Comparison of ENCODE assay signal across 14 mouse cellular contexts in the genomic region with DNA sequence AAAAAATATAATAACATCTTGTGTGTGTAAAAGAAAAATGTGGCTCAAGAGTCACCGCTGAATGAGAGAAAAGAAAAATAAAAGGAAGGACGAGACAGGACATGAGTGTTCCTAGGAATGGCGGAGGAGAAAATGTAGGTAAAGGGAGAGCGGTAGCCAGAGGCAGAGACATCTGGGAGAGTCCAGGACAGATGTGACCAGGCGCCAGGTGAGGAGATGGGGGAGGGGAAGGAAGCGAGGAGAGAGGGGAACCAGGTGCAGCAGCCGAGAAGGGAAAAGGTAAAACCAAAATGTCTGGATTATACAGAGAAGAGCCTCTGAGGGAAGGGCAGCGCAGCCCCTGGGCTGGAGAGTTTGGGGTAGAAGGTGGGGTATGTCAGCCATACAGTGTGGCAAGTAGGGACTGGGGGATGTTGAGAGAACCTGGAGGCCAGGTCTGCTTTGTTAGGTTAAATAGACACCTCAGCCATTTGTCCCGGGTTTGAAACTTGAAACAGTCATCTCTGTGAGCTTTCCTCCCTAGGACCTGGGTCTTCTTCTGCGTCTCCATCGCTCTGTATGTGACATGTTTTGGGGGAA. TPM values are rescaled to one million over a fixed set of nuclear protein-coding genes. Genes with fewer than 3 reads are reported as not detected.
DNase-seq lines count a peak whose midpoint lies in the region; ATAC-seq and TF ChIP-seq lines count a peak whose summit lies in the region.
"Had no signal": no experiment of that assay in that cellular context is flagged by ENCODE, and none has a peak within 500 bp of the region (broad histone marks: within the 10 kb centered on the region; RNA-seq: fewer than 3 reads in every experiment).

No protein-coding gene starts in this region.

- TF ChIP-seq POLR2A in CH12.LX (IDR thresholded peaks at IDR 0.05; ENCODE audit: low read depth, low read length) = no peak

- H3K4me2 ChIP-seq in intestine, embryonic 15.5 days (replicated peaks) = no peak overlapping the region
- H3K4me2 ChIP-seq in intestine, postnatal 0 days (replicated peaks; ENCODE audit: low read depth) = no peak overlapping the region
- H3K4me2 ChIP-seq in CH12.LX (ENCODE audit: insufficient read depth, low read depth, poor library complexity, severe bottlenecking) = peak overlapping the region; percentile 33; the same call in 1 of the 2 replicates
- no peak overlapping the region for H3K4me2 ChIP-seq in limb, embryonic 13.5 days (replicated peaks)

- no peaks in the 10 kb centered on the region for H3K36me3 ChIP-seq in intestine, embryonic 15.5 days
- H3K36me3 ChIP-seq in intestine, postnatal 0 days (ENCODE audit: control insufficient read depth, insufficient read depth) = no peaks in the 10 kb centered on the region
- no peaks in the 10 kb centered on the region for H3K36me3 ChIP-seq in CH12.LX (replicated peaks in 1 of 2; ENCODE audit: control insufficient read depth in 1 of 2, insufficient read depth in 1 of 2, low read length in 1 of 2)
- no peaks in the 10 kb centered on the region for H3K36me3 ChIP-seq in limb, embryonic 13.5 days

- in situ Hi-C loops in CH12.LX (cut with MboI; ENCODE audit: low pct_ligation_motif_present, low pct_unique_long_range_greater_than_20kb, low sequenced_read_pairs) = no loop called here

- peaks cover 27% of the 10 kb centered on the region for H3K4me1 ChIP-seq in intestine, embryonic 15.5 days (replicated peaks)
- peaks cover 13% of the 10 kb centered on the region for H3K4me1 ChIP-seq in intestine, postnatal 0 days (replicated peaks; ENCODE audit: control insufficient read depth, insufficient read depth, low read length)
- H3K4me1 ChIP-seq in CH12.LX (ENCODE audit: control insufficient read depth in 1 of 2, insufficient read depth in 2 of 2) = peaks cover 23 to 84% of the 10 kb centered on the region in 2 experiments
- H3K4me1 ChIP-seq in limb, embryonic 13.5 days = peaks cover 43% of the 10 kb centered on the region

- no peak for TF ChIP-seq CTCF in intestine, postnatal 0 days (IDR thresholded peaks at IDR 0.05; ENCODE audit: low read depth)
- TF ChIP-seq CTCF in CH12.LX (conservative IDR thresholded peaks at IDR 0.05 in 1 of 2, IDR thresholded peaks at IDR 0.05 in 1 of 2; ENCODE audit: low read depth in 2 of 2, low read length in 2 of 2) = no peak

- H3K9me3 ChIP-seq in intestine, embryonic 15.5 days = no peaks in the 10 kb centered on the region
- no peaks in the 10 kb centered on the region for H3K9me3 ChIP-seq in intestine, postnatal 0 days (ENCODE audit: control insufficient read depth)
- H3K9me3 ChIP-seq in CH12.LX (replicated peaks; ENCODE audit: low read length) = no peaks in the 10 kb centered on the region
- H3K9me3 ChIP-seq in limb, embryonic 13.5 days = no peaks in the 10 kb centered on the region

- H3K27ac ChIP-seq in intestine, embryonic 15.5 days = 0 out of 2 replicates have a peak overlapping the region, but pooled peaks have one; percentile 9
- H3K27ac ChIP-seq in intestine, postnatal 0 days (ENCODE audit: low read depth, low read length) = no peak overlapping the region
- H3K27ac ChIP-seq in CH12.LX (ENCODE audit: insufficient read depth, low read depth) = peak overlapping the region; percentile 96
- peak overlapping the region; percentile 66; the same call in 1 of the 2 replicates for H3K27ac ChIP-seq in limb, embryonic 13.5 days
- H3K27ac ChIP-seq: macrophage had no signal

- DNase-seq in CH12.LX (ENCODE audit: extremely low read depth) (no peak), ES-CJ7 (ENCODE audit: low read depth, low spot score) (peak; percentile 70)
- no peak for DNase-seq in yolk sac, embryonic 10.5 days (ENCODE audit: low spot score)
- no peak for DNase-seq in cerebellum, adult 18-20 months
- DNase-seq: cerebellum, adult 9-10 months; gastrocnemius, postnatal 25 days; right cerebral cortex, postnatal 14 days had no signal

- TF ChIP-seq EP300 in CH12.LX (IDR thresholded peaks at IDR 0.05; ENCODE audit: low read length) = no peak

- no peak overlapping the region for H3K4me3 ChIP-seq in intestine, embryonic 15.5 days (replicated peaks)
- no peak overlapping the region for H3K4me3 ChIP-seq in intestine, postnatal 0 days (ENCODE audit: low read depth, low read length)
- no peak overlapping the region for H3K4me3 ChIP-seq in CH12.LX (replicated peaks in 1 of 3; ENCODE audit: low read depth in 2 of 3, low read length in 2 of 3, poor library complexity in 1 of 3)
- no peak overlapping the region for H3K4me3 ChIP-seq in limb, embryonic 13.5 days

- no peak overlapping the region for H3K9ac ChIP-seq in intestine, embryonic 15.5 days
- no peak overlapping the region for H3K9ac ChIP-seq in intestine, postnatal 0 days (ENCODE audit: low read depth, low read length)
- peak overlapping the region; percentile 41 for H3K9ac ChIP-seq in CH12.LX (ENCODE audit: insufficient read depth, low read depth)
- H3K9ac ChIP-seq in limb, embryonic 13.5 days = no peak overlapping the region

- TF ChIP-seq RAD21 in CH12.LX (IDR thresholded peaks at IDR 0.05; ENCODE audit: low read depth, low read length) = no peak

- no peaks in the 10 kb centered on the region for H3K27me3 ChIP-seq in intestine, embryonic 15.5 days (replicated peaks)
- H3K27me3 ChIP-seq in intestine, postnatal 0 days (replicated peaks; ENCODE audit: control insufficient read depth, insufficient read depth, low read length) = no peaks in the 10 kb centered on the region
- H3K27me3 ChIP-seq in CH12.LX (replicated peaks) = no peaks in the 10 kb centered on the region
- H3K27me3 ChIP-seq in limb, embryonic 13.5 days = no peaks in the 10 kb centered on the region

- no peaks in the 10 kb centered on the region; the same call in 1 of the 2 replicates for H3K79me2 ChIP-seq in CH12.LX (replicated peaks; ENCODE audit: control insufficient read depth, extremely low read depth, insufficient read depth, poor library complexity, severe bottlenecking)

- ATAC-seq in intestine, embryonic 15.5 days = no peak
- ATAC-seq in intestine, postnatal 0 days = no peak
- ATAC-seq in limb, embryonic 13.5 days (ENCODE audit: low FRiP score, low read depth) = no peak
- ATAC-seq: forebrain, embryonic 14.5 days had no signal

- 64% methylated on average over 11 of the region's 11 CpGs for WGBS in intestine, embryonic 15.5 days
- 70% methylated on average over 11 of the region's 11 CpGs for WGBS in intestine, postnatal 0 days
- 59% methylated on average over 11 of the region's 11 CpGs for WGBS in limb, embryonic 13.5 days

- dilution Hi-C loops in CH12.LX (cut with MboI; ENCODE audit: extremely low pct_ligation_motif_present, extremely low pct_unique_long_range_greater_than_20kb, low sequenced_read_pairs) = no loop called here

TF ChIP-seq in CH12.LX, 34 proteins besides CTCF, POLR2A, EP300 and RAD21:
- TF ChIP-seq CHD2 (IDR thresholded peaks at IDR 0.05; ENCODE audit: low read length) (peak; percentile 33), ELF1 (IDR thresholded peaks at IDR 0.05; ENCODE audit: low read depth, low read length) (no peak), TCF12 (IDR thresholded peaks at IDR 0.05; ENCODE audit: low read depth, low read length) (peak; percentile 57)

RNA-seq across cellular contexts. Expression of gene Lax1, which starts 3.7 kb away (rescaled TPM):
- 0.40 and 0.86 TPM in 2 replicates for polyA plus RNA-seq in intestine, embryonic 15.5 days (2015; fragmentation: Nextera tagmentation; extraction: Ambion mirVana)
- polyA plus RNA-seq in intestine, postnatal 0 days (2015; fragmentation: Nextera tagmentation; extraction: Ambion mirVana) = 0.38 and 0.47 TPM in 2 replicates
- total RNA-seq in CH12.LX (2012; rRNA removed) = 14.9 and 17.9 TPM in 2 replicates
- 14.2 and 16.1 TPM in 2 replicates for total RNA-seq in CH12.LX (2014; rRNA removed)
- polyA plus RNA-seq in CH12.LX (2012; ENCODE audit: insufficient read length, low read depth) = 15.0 and 15.6 TPM in 2 replicates
- polyA plus RNA-seq in limb, embryonic 13.5 days (2015; fragmentation: Nextera tagmentation; extraction: Ambion mirVana) = 0.79 and 1.1 TPM in 2 replicates
- total RNA-seq: MEL had no signal
- polyA plus RNA-seq: forebrain, embryonic 14.5 days; macrophage had no signal

RNA-seq across cellular contexts. Expression of gene Gm38394, which starts 32.5 kb away (rescaled TPM):
- polyA plus RNA-seq in intestine, embryonic 15.5 days (2015; fragmentation: Nextera tagmentation; extraction: Ambion mirVana) = 4.4 and 5.0 TPM in 2 replicates
- 1.9 and 2.5 TPM in 2 replicates for polyA plus RNA-seq in intestine, postnatal 0 days (2015; fragmentation: Nextera tagmentation; extraction: Ambion mirVana)
- 4.0 and 4.7 TPM in 2 replicates for total RNA-seq in CH12.LX (2012; rRNA removed)
- 2.7 and 2.8 TPM in 2 replicates for total RNA-seq in CH12.LX (2014; rRNA removed)
- polyA plus RNA-seq in CH12.LX (2012; ENCODE audit: insufficient read length, low read depth) = 6.3 and 8.2 TPM in 2 replicates
- 6.3 and 7.3 TPM in 2 replicates for polyA plus RNA-seq in limb, embryonic 13.5 days (2015; fragmentation: Nextera tagmentation; extraction: Ambion mirVana)

RNA-seq across cellular contexts. Expression of gene Zbed6, which starts 32.9 kb away (rescaled TPM):
- not detected in 2 replicates for polyA plus RNA-seq in intestine, embryonic 15.5 days (2015; fragmentation: Nextera tagmentation; extraction: Ambion mirVana)
- polyA plus RNA-seq in intestine, postnatal 0 days (2015; fragmentation: Nextera tagmentation; extraction: Ambion mirVana) = 0.90 and 0.93 TPM in 2 replicates
- 4.4 and 5.3 TPM in 2 replicates for total RNA-seq in CH12.LX (2012; rRNA removed)
- total RNA-seq in CH12.LX (2014; rRNA removed) = 1.6 and 1.7 TPM in 2 replicates
- polyA plus RNA-seq in CH12.LX (2012; ENCODE audit: insufficient read length, low read depth) = 2.9 and 3.7 TPM in 2 replicates
- not detected in 2 replicates for polyA plus RNA-seq in limb, embryonic 13.5 days (2015; fragmentation: Nextera tagmentation; extraction: Ambion mirVana)
- polyA plus RNA-seq: activated CD4-positive, CD25-positive, alpha-beta regulatory T cell, adult 4 months; forebrain, embryonic 14.5 days had no signal
